11 mouse cellular contexts compared by ENCODE assay signal in genomic region chr6:22446621-22447310, GRCm38 (mm10).
DNase-seq lines count a peak whose midpoint lies in the region; ATAC-seq and TF ChIP-seq lines count a peak whose summit lies in the region.
"Had no signal": no experiment of that assay in that cellular context is flagged by ENCODE, and none has a peak within 500 bp of the region (broad histone marks: within the 10 kb centered on the region; RNA-seq: fewer than 3 reads in every experiment).

No protein-coding gene starts in this region.

- H3K36me3 ChIP-seq in midbrain, postnatal 0 days (ENCODE audit: insufficient read depth, low read length), result no peaks in the 10 kb centered on the region
- H3K36me3 ChIP-seq in midbrain, embryonic 11.5 days (ENCODE audit: control insufficient read depth, insufficient read depth, low read length), result no peaks in the 10 kb centered on the region
- no peaks in the 10 kb centered on the region for H3K36me3 ChIP-seq in hindbrain, postnatal 0 days (ENCODE audit: insufficient read depth, low read length)
- no peaks in the 10 kb centered on the region for H3K36me3 ChIP-seq in forebrain, embryonic 15.5 days
- H3K36me3 ChIP-seq: heart, embryonic 15.5 days; limb, embryonic 13.5 days had no signal

- TF ChIP-seq CTCF in midbrain, postnatal 0 days (IDR thresholded peaks at IDR 0.05), result peak; percentile 33
- TF ChIP-seq CTCF in hindbrain, postnatal 0 days (IDR thresholded peaks at IDR 0.05; ENCODE audit: low read depth), result no peak

- no peak overlapping the region for H3K27ac ChIP-seq in midbrain, postnatal 0 days (ENCODE audit: low read depth, low read length)
- H3K27ac ChIP-seq in midbrain, embryonic 11.5 days (ENCODE audit: low read depth, low read length), result no peak overlapping the region
- H3K27ac ChIP-seq in hindbrain, postnatal 0 days, result no peak overlapping the region
- no peak overlapping the region for H3K27ac ChIP-seq in forebrain, embryonic 15.5 days (replicated peaks)
- H3K27ac ChIP-seq: heart, embryonic 15.5 days; limb, embryonic 13.5 days had no signal

- no peaks in the 10 kb centered on the region for H3K4me1 ChIP-seq in midbrain, postnatal 0 days (ENCODE audit: insufficient read depth, low read length)
- no peaks in the 10 kb centered on the region for H3K4me1 ChIP-seq in midbrain, embryonic 11.5 days (ENCODE audit: control insufficient read depth, insufficient read depth, low read length)
- no peaks in the 10 kb centered on the region for H3K4me1 ChIP-seq in hindbrain, postnatal 0 days (ENCODE audit: insufficient read depth, low read length)
- peaks cover 6% of the 10 kb centered on the region; the same call in 1 of the 2 replicates for H3K4me1 ChIP-seq in forebrain, embryonic 15.5 days
- H3K4me1 ChIP-seq: heart, embryonic 15.5 days had no signal

- H3K9ac ChIP-seq in midbrain, postnatal 0 days (replicated peaks; ENCODE audit: low read length, poor library complexity, severe bottlenecking), result no peak overlapping the region
- no peak overlapping the region for H3K9ac ChIP-seq in midbrain, embryonic 11.5 days (ENCODE audit: low read length)
- H3K9ac ChIP-seq in hindbrain, postnatal 0 days (replicated peaks; ENCODE audit: low read length), result no peak overlapping the region
- H3K9ac ChIP-seq in forebrain, embryonic 15.5 days (replicated peaks), result no peak overlapping the region
- H3K9ac ChIP-seq: heart, embryonic 15.5 days; limb, embryonic 13.5 days had no signal

- no peak overlapping the region for H3K4me2 ChIP-seq in midbrain, postnatal 0 days (ENCODE audit: low read depth, low read length, poor library complexity, severe bottlenecking)
- no peak overlapping the region for H3K4me2 ChIP-seq in midbrain, embryonic 11.5 days
- no peak overlapping the region for H3K4me2 ChIP-seq in hindbrain, postnatal 0 days (ENCODE audit: low read depth, low read length)
- H3K4me2 ChIP-seq in forebrain, embryonic 15.5 days (replicated peaks), result no peak overlapping the region
- H3K4me2 ChIP-seq: heart, embryonic 15.5 days; limb, embryonic 13.5 days had no signal

- no peak for ATAC-seq in midbrain, postnatal 0 days (ENCODE audit: low FRiP score)
- no peak for ATAC-seq in midbrain, embryonic 11.5 days (ENCODE audit: low FRiP score)
- ATAC-seq in common myeloid progenitor, adult 5-6 weeks (replicated peaks; ENCODE audit: low read depth, poor library complexity, severe bottlenecking), result 0 out of 2 replicates have a peak, but pooled peaks have one; percentile 27
- ATAC-seq in hindbrain, postnatal 0 days, result no peak
- no peak for ATAC-seq in forebrain, embryonic 15.5 days (replicated peaks)

- H3K27me3 ChIP-seq in midbrain, postnatal 0 days (ENCODE audit: insufficient read depth, low read length), result no peaks in the 10 kb centered on the region
- no peaks in the 10 kb centered on the region for H3K27me3 ChIP-seq in midbrain, embryonic 11.5 days (ENCODE audit: control insufficient read depth, insufficient read depth, low read length)
- no peaks in the 10 kb centered on the region for H3K27me3 ChIP-seq in hindbrain, postnatal 0 days (ENCODE audit: insufficient read depth, low read length)
- no peaks in the 10 kb centered on the region for H3K27me3 ChIP-seq in forebrain, embryonic 15.5 days
- H3K27me3 ChIP-seq: heart, embryonic 15.5 days; limb, embryonic 13.5 days had no signal

- H3K4me3 ChIP-seq in midbrain, postnatal 0 days (ENCODE audit: low read depth, low read length), result no peak overlapping the region
- H3K4me3 ChIP-seq in midbrain, embryonic 11.5 days (ENCODE audit: low read depth, low read length), result no peak overlapping the region
- H3K4me3 ChIP-seq in hindbrain, postnatal 0 days (ENCODE audit: low read length), result no peak overlapping the region
- H3K4me3 ChIP-seq in forebrain, embryonic 15.5 days, result no peak overlapping the region
- H3K4me3 ChIP-seq: heart, embryonic 15.5 days; limb, embryonic 13.5 days had no signal

- WGBS in midbrain, postnatal 0 days, result 88% methylated on average over 15 of the region's 15 CpGs
- WGBS in midbrain, embryonic 11.5 days, result 89% methylated on average over 15 of the region's 15 CpGs
- WGBS in hindbrain, postnatal 0 days, result 86% methylated on average over 15 of the region's 15 CpGs
- 86% methylated on average over 15 of the region's 15 CpGs for WGBS in forebrain, embryonic 15.5 days

- no peaks in the 10 kb centered on the region for H3K9me3 ChIP-seq in midbrain, postnatal 0 days (ENCODE audit: low read length)
- H3K9me3 ChIP-seq in midbrain, embryonic 11.5 days (ENCODE audit: control insufficient read depth, low read length), result no peaks in the 10 kb centered on the region
- no peaks in the 10 kb centered on the region for H3K9me3 ChIP-seq in hindbrain, postnatal 0 days (ENCODE audit: low read length)
- no peaks in the 10 kb centered on the region for H3K9me3 ChIP-seq in forebrain, embryonic 15.5 days
- H3K9me3 ChIP-seq: heart, embryonic 15.5 days; limb, embryonic 13.5 days had no signal

- peak; percentile 13 for DNase-seq in adrenal gland, postnatal 10 days
- DNase-seq in adrenal gland, postnatal 25 days, result no peak
- DNase-seq in midbrain, postnatal 0 days (ENCODE audit: low spot score), result no peak
- DNase-seq in midbrain, embryonic 11.5 days (ENCODE audit: low spot score, missing footprints), result no peak
- DNase-seq in hindbrain, postnatal 0 days (ENCODE audit: low spot score), result no peak
- no peak for DNase-seq in right cerebral cortex, adult 2 months (ENCODE audit: low spot score in 2 of 2)
- DNase-seq: right cerebral cortex, adult 18-20 months had no signal
